Mouse (Mus musculus) 3134 (cell line): ENCODE data around the gene Ngef.

ENCODE experiments used
- DNase-seq: peaks from one replicate; pipeline ENCODE4 v3.0.0-alpha.2; 2011; ENCODE audit warnings: low spot score; ENCODE audit not compliant: insufficient read length; ENCODE audit errors: extremely low read depth

Ngef gene

DNA sequence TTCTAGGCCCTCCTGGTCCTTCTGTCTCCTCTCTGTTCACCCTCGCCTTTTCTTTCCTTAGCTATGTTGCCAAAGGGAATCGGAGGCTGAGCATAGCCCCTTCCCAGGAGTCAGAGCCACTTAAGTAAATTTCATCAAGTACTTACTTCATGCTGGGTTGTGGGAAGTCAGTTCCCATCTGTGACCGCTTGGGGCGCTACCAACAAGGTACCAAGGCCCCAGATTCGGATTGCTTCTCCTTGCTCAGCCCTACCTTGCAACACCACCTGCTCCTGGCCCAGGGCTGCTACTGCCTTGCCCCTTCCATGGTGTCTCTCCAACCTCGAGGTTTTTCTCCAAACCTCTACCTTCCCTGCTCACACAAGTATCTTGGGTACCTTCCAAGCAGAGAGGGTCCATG lies 5.3 kb downstream of the Ngef start:
- DNase-seq, result peak; percentile 28

DNA sequence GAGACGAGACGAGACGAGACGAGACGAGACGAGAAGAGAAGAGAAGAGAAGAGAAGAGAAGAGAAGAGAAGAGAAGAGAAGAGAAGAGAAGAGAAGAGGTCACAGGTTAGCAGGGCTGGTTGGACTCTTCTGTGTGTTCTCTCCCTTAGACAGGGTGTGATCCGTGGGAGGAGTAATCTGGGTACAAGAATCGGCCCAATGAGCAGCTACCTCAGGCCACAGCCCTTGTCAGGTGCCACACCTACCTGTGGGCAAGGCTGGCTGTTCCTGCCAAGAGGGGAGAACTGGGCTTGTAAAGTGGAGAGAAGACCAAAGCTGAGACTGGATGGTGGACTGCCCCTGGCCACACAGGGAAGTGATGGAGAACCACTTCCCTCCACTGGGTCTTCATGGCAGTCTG lies 7.9 kb downstream of the Ngef start:
- no peak for DNase-seq

DNA sequence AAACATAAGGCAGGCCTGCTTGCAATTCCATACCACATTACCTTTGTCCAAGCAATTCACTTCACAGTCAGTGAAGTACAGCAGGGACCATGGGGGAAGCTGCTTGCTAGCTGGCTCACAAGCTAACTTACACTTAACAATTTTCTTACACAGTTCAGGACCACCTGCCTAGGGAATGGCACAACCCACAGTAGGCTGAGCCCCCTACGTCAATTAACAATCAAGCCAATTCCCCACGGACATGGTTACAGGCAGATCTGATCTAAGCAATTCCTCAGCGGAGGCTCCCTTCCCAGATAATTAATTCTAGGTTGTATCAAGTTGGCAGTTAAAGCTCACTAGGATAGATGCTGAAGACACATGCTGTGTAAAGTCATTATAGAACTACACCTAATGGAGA lies 10.7 kb downstream of the Ngef start:
- DNase-seq, result no peak

DNA sequence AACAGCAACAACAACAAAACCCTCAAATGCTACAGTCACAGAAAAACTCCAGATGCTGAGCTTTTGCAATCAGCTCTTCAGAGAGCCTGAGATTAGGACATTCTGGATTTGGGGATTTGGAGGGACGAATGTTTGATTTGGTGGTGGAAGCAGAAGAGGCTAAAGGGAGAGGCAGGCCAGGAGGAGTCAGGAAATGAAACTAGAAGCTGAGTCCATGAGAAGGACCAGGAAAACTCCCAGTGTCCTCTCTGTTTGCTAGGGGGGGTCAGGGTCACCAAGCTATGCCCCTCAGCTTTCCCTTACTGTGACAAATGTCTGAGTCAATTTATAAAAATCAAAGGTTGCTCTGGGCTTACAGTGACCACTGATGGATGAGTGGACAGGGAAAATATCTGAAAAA lies 20.1 kb downstream of the Ngef start:
- DNase-seq, result peak; percentile 30

DNA sequence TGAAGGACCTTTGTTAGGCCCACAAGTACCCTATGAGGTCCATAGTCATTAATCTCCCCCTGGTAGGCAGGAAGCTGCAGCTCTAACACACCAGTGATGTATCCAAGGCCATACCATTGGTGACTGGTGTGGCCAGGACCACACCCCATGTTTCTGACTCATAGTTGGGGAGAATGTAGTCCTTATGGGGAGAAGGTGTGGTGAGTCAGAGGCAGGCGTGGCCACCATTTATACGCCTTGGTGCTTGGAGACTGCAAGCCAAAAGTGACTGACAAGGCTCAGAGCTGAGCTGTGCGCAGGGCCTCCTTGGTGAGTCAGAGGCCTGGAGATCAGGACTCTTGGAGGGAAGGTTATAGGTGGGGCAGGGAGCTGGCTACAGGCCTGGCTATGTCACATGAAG lies 22.7 kb downstream of the Ngef start:
- peak; percentile 90 for DNase-seq

DNA sequence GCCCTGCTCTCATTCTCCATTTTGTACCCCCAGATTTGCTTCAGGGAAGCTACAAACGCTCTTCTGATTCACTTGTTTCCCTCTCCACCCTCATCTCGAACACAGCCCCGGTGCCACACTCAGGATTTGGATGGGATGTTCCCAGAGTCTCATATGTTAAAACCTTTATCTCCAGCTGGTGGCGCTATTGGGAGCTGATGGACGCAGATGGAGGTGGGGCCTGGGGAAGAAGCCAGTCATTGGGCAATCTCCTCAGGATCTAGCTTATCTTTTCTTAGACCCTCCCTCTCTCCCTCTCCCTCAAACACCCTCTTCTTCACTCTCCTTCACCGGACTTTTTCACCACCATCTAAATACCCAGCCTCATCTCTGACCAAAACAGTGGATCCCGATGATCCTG lies 32.1 kb downstream of the Ngef start:
- DNase-seq, result no peak

DNA sequence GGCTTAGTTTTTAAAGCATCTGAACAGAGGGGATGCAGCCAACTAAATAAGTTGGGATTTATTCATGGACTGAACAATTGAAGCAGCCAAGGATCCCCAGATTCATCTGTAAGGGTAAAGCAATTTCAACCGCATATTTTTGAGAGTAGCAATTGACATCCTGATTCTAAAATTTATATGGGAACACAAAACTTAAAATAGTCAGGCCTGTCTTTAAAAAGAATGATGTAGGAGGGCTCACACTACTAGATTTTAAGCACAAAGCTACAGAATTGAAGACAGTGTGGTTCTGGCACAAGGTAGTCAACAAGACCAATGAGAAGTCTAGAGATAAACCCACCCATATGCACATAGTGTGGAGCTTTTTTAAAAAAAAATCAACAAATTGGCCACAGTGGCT lies 36.7 kb downstream of the Ngef start:
- no peak for DNase-seq

DNA sequence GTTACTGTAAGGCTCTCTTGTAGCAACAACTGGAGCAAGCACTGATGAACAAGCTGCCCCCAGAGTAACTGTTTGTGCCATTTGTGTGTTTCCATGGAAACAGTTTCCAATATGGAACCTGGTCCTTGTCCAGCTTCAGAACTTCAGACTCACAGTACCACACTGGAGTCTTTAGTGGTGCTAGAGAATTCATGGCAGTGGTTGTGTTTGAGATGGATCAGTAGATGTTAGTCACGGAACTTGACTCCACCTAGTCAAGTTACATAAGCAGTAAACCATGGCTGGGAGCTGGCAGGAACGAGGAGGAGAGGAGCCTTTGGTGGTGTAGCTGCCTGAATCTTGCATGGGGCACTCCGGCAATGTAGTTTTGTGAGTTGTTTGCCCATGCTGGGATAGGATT lies 39.6 kb downstream of the Ngef start:
- DNase-seq, result no peak

DNA sequence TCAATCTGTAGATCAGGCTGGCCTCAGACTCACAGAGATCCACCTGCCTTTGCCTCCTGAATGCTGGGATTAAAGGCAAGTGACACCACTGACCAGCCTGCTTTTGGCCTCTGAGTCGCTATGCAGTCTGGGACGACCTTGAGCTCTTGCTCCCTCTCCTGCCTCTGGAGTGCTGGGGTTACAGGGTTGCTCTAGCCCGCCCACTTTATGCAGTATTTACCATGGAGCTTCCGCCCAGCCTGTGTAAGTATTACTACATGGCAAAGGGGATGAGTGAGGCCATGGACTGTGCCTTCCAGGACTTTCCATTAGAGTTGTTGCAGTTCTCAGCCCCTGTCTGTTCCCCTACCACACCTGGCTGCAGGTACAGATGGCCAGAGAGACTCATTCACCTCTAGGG lies 41.3 kb downstream of the Ngef start:
- no peak for DNase-seq

DNA sequence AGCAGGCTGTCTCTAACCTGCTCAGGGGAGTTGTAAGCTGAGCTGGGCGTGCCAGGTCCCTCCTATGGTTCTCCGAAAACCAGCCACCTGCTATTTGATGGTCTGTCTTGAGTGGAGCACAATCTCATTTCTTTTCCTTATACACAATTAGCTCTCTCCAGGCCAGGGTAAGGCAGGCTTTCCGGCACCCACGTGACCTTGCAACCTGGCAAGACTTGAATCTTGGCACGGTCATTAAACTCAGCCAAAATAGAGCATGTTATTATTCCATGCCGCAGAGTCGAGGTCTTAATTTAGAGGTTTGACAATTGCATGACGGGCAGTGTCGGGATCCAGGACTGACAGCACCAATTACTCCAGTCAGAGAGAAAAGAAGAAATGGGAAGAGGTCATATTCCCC lies 46.5 kb downstream of the Ngef start:
- no peak for DNase-seq

DNA sequence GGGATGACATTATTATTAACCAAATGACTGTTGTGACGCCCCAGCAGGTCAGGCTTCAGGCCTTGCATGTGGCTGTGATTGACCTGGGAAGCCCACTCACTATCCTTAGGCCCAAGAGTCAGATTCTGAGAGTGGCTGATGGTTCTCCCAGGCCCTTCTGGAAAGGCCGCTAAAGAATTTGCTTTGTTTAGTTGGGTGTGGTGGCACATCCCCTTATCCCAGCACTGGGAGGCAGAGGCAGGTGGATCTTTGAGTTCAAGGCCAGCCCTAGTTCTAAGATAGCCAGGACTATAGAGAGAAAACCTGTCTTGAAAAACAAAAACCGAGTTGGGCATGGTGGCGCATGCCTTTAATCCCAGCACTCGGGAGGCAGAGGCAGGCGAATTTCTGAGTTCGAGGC lies 48.6 kb downstream of the Ngef start:
- no peak for DNase-seq

DNA sequence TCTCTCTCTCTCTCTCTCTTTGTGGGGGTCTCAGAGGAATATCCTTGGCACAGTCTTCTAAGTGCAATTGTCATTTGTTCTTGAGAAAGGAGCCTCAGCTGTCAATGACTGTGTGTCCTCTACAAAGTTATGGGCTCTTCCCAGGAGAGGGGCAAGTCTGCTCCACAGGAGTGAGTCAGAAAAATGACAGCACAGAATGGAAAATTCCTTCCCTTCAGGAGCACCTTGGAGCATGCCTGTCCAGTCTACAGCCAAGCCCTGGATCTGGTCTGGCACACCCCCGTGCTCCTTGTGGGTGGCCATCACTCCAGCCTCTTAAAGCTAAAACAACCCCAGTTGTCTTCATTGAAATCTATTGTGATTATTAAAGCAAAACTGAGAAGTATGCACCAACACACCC lies 52.1 kb downstream of the Ngef start:
- DNase-seq, result peak; percentile 60

DNA sequence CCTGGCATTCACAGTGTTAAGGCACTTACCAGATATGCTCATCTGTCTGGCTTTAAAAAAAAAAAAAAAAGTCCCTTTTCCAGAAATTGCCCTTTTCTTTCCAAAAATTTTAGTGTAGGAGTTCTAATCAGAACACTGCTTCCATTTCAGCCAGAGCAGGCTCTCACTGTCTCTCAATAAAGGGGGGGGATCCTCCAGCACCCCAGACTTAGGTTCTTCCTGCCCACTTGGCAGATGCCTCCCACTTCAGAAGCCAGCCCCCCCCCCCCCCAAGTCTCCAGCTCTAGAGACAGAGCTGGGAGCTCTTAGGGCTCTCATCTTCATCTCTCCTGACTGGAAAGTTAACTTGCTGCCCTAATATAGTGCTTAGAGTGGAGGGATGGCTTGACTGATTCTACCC lies 53.2 kb downstream of the Ngef start:
- DNase-seq, result no peak

DNA sequence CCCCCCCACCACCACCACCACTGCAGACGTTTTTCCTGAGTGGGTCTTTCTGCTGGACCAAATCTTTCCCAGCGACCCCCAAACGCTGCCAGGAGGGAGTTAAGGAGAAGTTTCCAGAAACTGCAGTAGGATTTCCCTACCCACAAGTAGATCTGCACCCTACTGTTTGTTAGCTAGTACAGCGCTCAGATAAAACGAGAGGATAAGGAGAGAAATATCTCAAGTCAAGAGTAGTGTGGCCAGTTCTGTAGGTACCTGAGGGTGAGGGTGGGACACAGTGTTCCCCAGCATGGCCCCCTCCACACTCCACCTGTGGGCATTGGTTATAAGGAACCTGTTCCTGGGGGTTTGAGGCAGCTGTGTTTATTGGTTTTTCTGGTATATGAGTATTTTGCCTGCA lies 62.8 kb downstream of the Ngef start:
- DNase-seq, result no peak

DNA sequence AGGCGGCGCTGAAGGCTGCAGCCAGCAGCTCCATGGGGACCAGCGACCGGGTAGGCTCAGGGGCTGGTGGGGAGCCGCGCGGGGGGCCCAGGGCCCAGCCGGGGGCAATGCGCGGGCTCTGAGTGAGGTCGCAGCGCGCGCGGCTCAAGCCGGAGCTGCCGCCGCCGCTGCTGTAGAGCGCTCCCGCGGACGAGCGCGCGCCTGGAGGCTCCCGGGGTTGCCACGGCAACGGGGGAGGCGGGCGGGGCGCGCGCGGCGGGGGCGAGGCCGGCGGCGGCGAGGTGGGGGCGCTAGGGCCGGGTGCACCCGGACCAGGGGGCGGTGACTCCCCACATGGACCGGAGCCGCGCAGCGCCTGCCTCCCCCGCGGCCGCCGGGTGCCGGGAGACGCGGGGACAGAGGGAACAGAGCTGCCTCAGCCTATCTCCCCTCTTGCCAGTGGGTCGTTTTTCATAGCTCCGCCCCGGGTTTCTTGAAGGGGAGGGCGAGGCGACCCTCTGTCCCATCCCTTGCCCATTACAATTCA lies 63.4 kb downstream of the Ngef start:
- DNase-seq, result no peak

DNA sequence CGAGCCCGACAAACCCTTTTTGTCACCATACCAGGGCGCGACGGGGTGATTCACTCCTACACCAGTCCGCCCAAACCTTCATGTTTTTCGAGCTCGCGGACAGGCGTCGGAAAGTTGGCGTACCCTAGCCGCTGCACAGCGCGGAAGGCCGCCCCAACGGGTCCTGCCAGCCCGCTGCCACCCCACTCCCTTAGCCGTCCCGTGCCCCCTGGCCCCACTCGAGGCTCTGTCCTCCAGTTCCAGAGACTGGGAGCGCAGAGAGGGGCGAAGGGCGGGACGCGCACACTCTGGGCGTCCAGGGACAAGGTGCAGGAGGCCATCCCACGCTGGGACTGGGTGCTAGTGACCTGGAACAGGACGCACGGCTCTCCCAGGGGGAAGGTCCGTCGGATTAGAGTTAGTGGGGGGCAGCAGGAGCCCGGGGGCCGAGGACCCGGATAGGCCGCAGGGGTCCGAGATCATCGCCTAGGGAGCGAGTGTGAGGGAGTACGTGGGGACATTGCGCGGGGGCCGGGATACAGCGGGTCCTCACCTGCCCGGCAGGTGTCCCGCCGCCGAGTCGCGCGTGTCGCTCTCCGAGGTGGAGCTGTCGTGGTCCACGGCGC lies 64.0 kb downstream of the Ngef start, which contains the start of gene Neu2:
Neu2 (plus strand) TSS at position 329 of the 605 bp plus-strand sequence.
- no peak for DNase-seq

DNA sequence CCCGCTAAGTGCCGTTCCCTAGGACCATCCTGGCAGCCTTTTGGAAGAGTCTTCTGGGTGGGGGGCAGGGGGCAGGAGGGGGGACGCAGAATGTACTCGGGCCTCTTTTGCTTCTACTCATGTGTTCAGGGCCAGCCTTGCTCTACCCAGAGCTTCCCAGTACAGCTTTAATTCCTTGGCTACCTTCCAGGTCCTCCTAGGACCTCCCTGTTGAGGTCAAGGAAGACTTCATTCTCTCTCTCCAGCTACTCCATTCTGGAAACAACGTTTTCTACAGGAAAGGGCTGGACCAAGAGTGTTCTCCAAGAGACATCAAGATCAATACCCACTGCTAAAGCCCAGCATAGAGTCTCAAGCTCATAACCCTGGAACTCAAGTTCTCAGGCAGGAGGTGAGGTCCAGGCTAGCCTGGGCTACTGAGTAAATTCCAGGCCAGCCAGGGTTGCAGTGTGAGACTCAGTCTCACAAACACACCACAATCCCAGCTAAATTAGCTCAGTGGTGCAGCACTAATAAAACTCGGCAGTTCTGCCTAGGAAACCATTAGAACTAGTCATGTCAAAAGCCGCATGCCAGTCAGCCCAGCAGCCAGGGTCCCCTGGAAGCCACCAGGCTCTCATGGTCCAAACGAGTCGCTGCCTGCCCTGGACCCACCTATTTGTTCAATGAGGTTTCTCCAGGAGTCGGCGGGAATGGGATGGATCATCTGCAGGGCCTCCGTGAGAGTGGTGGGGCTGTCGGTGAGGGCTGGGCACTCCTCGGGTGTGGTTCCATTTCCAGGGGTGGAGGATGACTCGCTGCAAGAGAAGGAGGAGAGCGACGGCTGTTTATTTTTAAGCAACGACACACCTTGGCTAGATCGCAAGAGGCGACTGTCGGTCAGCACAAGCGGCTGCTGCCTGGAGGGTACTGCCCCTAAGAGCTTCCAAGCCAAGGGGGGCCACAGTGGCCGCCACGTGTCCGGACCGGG lies 64.8 kb downstream of the Ngef start:
- DNase-seq, result no peak

DNA sequence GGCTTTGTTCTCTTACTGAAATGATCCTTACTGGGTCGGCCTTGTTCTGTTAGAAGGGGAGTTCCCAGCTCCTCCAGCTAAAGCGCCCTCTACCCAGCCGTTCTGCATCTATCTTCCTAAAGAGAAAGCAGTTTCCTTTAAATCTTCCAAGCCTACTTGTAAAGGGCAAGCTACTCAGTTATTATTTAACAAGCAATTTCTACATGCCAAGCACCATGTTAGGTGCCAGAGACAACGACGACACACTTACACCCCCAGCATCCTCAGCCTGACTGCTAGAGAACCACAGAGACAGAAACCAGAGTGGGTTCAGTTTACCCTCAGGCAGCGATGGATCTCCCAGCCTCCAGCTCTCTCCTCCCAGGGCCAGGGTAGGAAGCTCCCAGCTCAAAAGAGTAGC lies 65.8 kb downstream of the Ngef start:
- DNase-seq, result no peak

DNA sequence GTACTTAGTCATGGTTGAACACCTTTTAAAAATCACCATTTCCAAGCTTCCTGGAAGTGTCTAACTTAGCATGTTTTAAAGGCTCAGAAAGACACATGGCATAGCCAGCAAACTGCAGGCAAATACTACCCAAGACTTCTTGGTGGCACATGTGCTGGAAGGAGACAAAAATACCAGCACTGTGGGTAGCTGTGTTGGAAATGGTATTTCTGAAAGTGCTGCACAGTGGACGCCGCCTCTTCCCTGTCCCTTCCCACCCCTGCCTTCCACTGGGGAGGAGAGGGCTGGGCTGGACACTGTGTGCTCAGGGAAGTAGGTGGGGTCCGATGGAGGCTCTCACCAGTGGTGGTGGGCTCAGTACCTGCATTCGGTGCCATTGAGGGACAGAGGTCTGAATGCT lies 68.1 kb downstream of the Ngef start:
- DNase-seq, result no peak

DNA sequence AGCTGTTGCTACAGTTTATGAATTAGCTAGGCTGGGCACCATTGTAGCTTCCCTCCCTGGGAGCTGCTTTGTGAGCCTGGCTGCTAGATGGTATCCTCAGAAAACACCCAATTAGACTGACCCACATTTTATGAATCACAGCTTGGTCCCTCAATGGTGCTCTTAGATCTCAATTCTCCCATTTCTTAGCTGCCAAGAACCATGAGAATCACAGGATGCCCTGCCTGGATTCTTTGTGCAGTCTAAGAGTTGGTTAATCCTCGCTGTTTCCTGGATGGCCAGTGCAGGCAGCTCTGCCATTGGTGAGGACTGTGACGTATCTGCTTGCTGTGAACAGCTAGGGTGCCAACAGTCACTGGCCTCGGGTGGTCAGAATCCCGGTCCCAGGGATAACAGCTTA lies 80.1 kb downstream of the Ngef start:
- no peak for DNase-seq

DNA sequence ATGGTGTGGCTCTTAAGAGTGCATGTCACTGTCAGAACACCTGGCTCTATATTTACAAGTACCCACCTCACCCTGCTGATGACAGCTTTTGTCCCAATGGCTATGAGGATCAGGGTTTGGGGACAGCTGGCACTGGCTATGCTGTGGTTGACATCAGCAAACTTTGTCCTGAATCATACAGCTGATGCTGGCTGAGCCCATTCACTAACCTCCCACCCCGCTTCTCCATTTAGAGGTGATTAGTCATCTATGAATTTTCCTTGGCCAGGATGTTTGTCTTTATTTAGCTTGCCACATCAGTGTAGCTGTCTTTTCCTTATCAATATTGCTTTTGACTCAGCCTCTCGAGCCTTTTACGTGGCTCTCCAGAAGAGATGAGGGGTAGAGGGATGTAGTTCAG lies 81.4 kb downstream of the Ngef start:
- DNase-seq, result peak; percentile 42

DNA sequence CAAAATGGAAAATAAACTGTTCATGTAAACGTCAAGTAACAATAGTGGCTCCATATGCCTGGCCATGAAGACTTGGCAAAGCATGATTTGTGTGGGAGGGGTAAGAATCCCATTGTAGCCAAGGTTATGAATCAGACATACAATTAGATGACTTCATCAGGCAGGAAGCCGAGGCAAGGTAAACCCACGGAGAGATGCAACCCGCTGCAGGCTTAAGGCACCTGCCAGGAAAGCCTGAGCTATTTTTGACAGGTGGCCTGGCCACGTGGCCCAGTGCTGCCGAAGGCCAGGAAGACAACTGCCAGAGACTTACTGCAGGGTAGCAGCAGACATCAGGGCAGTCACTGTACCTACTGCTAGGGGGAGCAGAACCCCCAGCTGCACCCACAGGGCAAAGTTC lies 87.3 kb downstream of the Ngef start:
- DNase-seq, result peak; percentile 55
